Mouse (Mus musculus) heart, embryonic 14.5 days (tissue): ENCODE results near the gene Nlrx1. TPM values are rescaled to one million over a fixed set of nuclear protein-coding genes. Genes with fewer than 3 reads are reported as not detected.
A peak's percentile ranks its signal among the peaks of the same experiment; 100 is the strongest.
"Not testable (repeated sequence)": the region's sequence is repeated elsewhere in the genome, so short reads cannot be mapped to it uniquely, and the experiment has no call there.

Source experiments
- ATAC-seq: fragments of 200-750 bp; cut with Nextera tagmentation; 2 replicates; pipeline ENCODE4 v1.8.0; 2017; ENCODE audit warnings: low read depth, moderate TSS enrichment; ENCODE audit not compliant: insufficient number of reproducible peaks, insufficient read depth, low FRiP score
- H3K27ac ChIP-seq, 2 experiments: fragments of 200-500 bp in 1 of 2; fragments of 300-500 bp in 1 of 2; sonication (generic) in 1 of 2; replicated peaks in 1 of 2; 2 replicates each; pipeline ENCODE4 v1.5.1; 2012 to 2014; ENCODE audit warnings: low read depth in 2 of 2, low read length in 2 of 2, control low read depth in 1 of 2, mild to moderate bottlenecking in 1 of 2, mixed read lengths in 1 of 2; ENCODE audit not compliant: control insufficient read depth in 1 of 2, insufficient read depth in 1 of 2
- H3K27me3 ChIP-seq: fragments of 300-500 bp; sonication (generic); 2 replicates; pipeline ENCODE4 v1.6.1; 2014; ENCODE audit warnings: mild to moderate bottlenecking, low read length, control low read depth; ENCODE audit not compliant: control insufficient read depth, insufficient read depth
- H3K36me3 ChIP-seq: fragments of 300-500 bp; sonication (generic); 2 replicates; pipeline ENCODE4 v1.6.1; 2014; ENCODE audit warnings: mild to moderate bottlenecking, control low read depth, low read length, mixed read lengths; ENCODE audit not compliant: control insufficient read depth, insufficient read depth
- H3K4me1 ChIP-seq, 2 experiments: fragments of 200-500 bp in 1 of 2; fragments of 300-500 bp in 1 of 2; sonication (generic) in 1 of 2; 2 replicates each; pipeline ENCODE4 v1.6.1; 2012 to 2014; ENCODE audit warnings: low read length in 2 of 2, control low read depth in 1 of 2, mixed read lengths in 1 of 2; ENCODE audit not compliant: control insufficient read depth in 2 of 2, insufficient read depth in 2 of 2
- H3K4me2 ChIP-seq: fragments of 300-500 bp; sonication (generic); 2 replicates; pipeline ENCODE4 v1.6.1; 2014; ENCODE audit warnings: mild to moderate bottlenecking, low read length
- H3K4me3 ChIP-seq, 2 experiments: fragments of 200-500 bp in 1 of 2; fragments of 300-500 bp in 1 of 2; sonication (generic) in 1 of 2; 2 replicates each; pipeline ENCODE4 v1.5.1; 2012 to 2014; ENCODE audit warnings: low read length in 2 of 2, mild to moderate bottlenecking in 2 of 2, control low read depth in 1 of 2, low read depth in 1 of 2, moderate library complexity in 1 of 2; ENCODE audit not compliant: control insufficient read depth in 1 of 2, insufficient read depth in 1 of 2
- H3K9ac ChIP-seq: fragments of 300-500 bp; sonication (generic); 2 replicates; pipeline ENCODE4 v1.6.1; 2014; ENCODE audit warnings: mild to moderate bottlenecking, low read length
- H3K9me3 ChIP-seq: fragments of 300-500 bp; sonication (generic); 2 replicates; pipeline ENCODE4 v1.6.1; 2016; ENCODE audit warnings: low read length, control low read depth; ENCODE audit not compliant: control insufficient read depth
- WGBS: fragments of 180-500 bp; shearing (Covaris S2); extraction: QIAGEN DNeasy Blood & Tissue Kit; methylation state at CpG from one replicate; pipeline ENCODE4 v1.1.7; 2014; 5-methylcytosine and 5-hydroxymethylcytosine counted together
- polyA plus RNA-seq: library from polyadenylated mRNA; unstranded; fragments of >200 nt; fragmentation: Nextera tagmentation; extraction: Ambion mirVana; gene quantifications from 2 replicates; pipeline ENCODE4 v1.2.1, GENCODE M21; 2014

Gene Nlrx1
- polyA plus RNA-seq, 1 experiment from 2014 or later: 7.0 TPM

GRCm38 (mm10) chr9:44309756-44310155 lies 41.4 kb upstream of the Nlrx1 start:
- H3K36me3 ChIP-seq: peaks cover 22% of the 10 kb centered on the region
- no peak overlapping the region for H3K27ac ChIP-seq
- H3K9ac ChIP-seq: no peak overlapping the region
- H3K9me3 ChIP-seq: no peaks in the 10 kb centered on the region
- H3K4me2 ChIP-seq: no peak overlapping the region
- H3K4me1 ChIP-seq: peaks cover 6 to 7% of the 10 kb centered on the region in 2 experiments; a peak in 3 of 4 replicates
- 66% methylated on average over 3 of the region's 3 CpGs for WGBS
- no peak overlapping the region for H3K4me3 ChIP-seq
- no peak for ATAC-seq
- no peaks in the 10 kb centered on the region for H3K27me3 ChIP-seq

- peaks cover 8 to 18% of the 10 kb centered on the region in 2 experiments for H3K4me1 ChIP-seq
- H3K27ac ChIP-seq: no peak overlapping the region
- H3K9ac ChIP-seq: no peak overlapping the region
- H3K4me2 ChIP-seq: no peak overlapping the region
- peaks cover 10% of the 10 kb centered on the region for H3K36me3 ChIP-seq
- WGBS: 84% methylated on average over 2 of the region's 2 CpGs
- no peaks in the 10 kb centered on the region for H3K9me3 ChIP-seq
- H3K27me3 ChIP-seq: no peaks in the 10 kb centered on the region
- no peak for ATAC-seq
- no peak overlapping the region for H3K4me3 ChIP-seq
These were observed 38.8 kb upstream of the Nlrx1 start for GRCm38 (mm10) chr9:44307248-44307647.

GRCm38 (mm10) chr9:44306532-44306931 lies 38.1 kb upstream of the Nlrx1 start:
- peaks cover 8 to 18% of the 10 kb centered on the region in 2 experiments for H3K4me1 ChIP-seq
- H3K36me3 ChIP-seq: peaks cover 17% of the 10 kb centered on the region
- H3K27ac ChIP-seq: no peak overlapping the region
- no peak overlapping the region for H3K9ac ChIP-seq
- H3K4me3 ChIP-seq: no peak overlapping the region
- H3K4me2 ChIP-seq: no peak overlapping the region
- no peaks in the 10 kb centered on the region for H3K9me3 ChIP-seq
- H3K27me3 ChIP-seq: no peaks in the 10 kb centered on the region
- 84% methylated on average over 6 of the region's 6 CpGs for WGBS
- no peak for ATAC-seq

GRCm38 (mm10) chr9:44305466-44306079 lies 37.2 kb upstream of the Nlrx1 start, which contains the start of gene Hinfp:
TSS of gene Hinfp (minus strand) at chr9:44305671.
- WGBS: under 1% methylated on average over 54 of the region's 54 CpGs
- ATAC-seq: peak; percentile 98
- H3K27ac ChIP-seq: peak within 1 kb of the TSS; percentile 66 to 67

GRCm38 (mm10) chr9:44300001-44300400 lies 31.6 kb upstream of the Nlrx1 start:
- ATAC-seq, H3K9ac ChIP-seq, H3K27ac ChIP-seq, H3K4me2 ChIP-seq, H3K4me3 ChIP-seq, H3K9me3 ChIP-seq, H3K27me3 ChIP-seq: not testable (repeated sequence)
- peaks cover 80% of the 10 kb centered on the region for H3K36me3 ChIP-seq
- peaks cover 2 to 12% of the 10 kb centered on the region in 2 experiments; a peak in 3 of 4 replicates for H3K4me1 ChIP-seq
- WGBS: 96% methylated on average over 3 of the region's 3 CpGs

More at GRCm38 (mm10) chr9:44305466-44306079, 37.2 kb upstream of the Nlrx1 start, which contains the start of gene Hinfp:
- H3K27me3 ChIP-seq: no peaks in the 10 kb centered on the region
- H3K4me2 ChIP-seq: peak within 1 kb of the TSS; percentile 82
- peaks cover 27% of the 10 kb centered on the region for H3K36me3 ChIP-seq
- peak within 1 kb of the TSS; percentile 85 for H3K9ac ChIP-seq
- H3K4me3 ChIP-seq: peak within 1 kb of the TSS; percentile 67 to 79
- peaks cover 2 to 12% of the 10 kb centered on the region in 2 experiments for H3K4me1 ChIP-seq
- H3K9me3 ChIP-seq: no peaks in the 10 kb centered on the region

GRCm38 (mm10) chr9:44292490-44292889 lies 24.1 kb upstream of the Nlrx1 start:
- Histone ChIP-seq H3K4me1 (peaks cover 8 to 14% of the 10 kb centered on the region in 2 experiments), H3K27ac (no peak overlapping the region), H3K9me3 (no peaks in the 10 kb centered on the region), H3K9ac (no peak overlapping the region), H3K4me3 (no peak overlapping the region), H3K4me2 (no peak overlapping the region), H3K36me3 (peaks cover 68% of the 10 kb centered on the region), H3K27me3 (peaks cover 10% of the 10 kb centered on the region; the same call in 1 of the 2 replicates)
- WGBS: 69% methylated on average over 3 of the region's 3 CpGs
- no peak for ATAC-seq

GRCm38 (mm10) chr9:44288959-44289291 lies 20.5 kb upstream of the Nlrx1 start:
- peak overlapping the region; percentile 97 for H3K4me2 ChIP-seq
- WGBS: 8% methylated on average over 11 of the region's 11 CpGs
- H3K9me3 ChIP-seq: no peaks in the 10 kb centered on the region
- H3K9ac ChIP-seq: no peak overlapping the region
- H3K4me1 ChIP-seq: peaks cover 10 to 20% of the 10 kb centered on the region in 2 experiments
- H3K36me3 ChIP-seq: peaks cover 35% of the 10 kb centered on the region
- H3K27me3 ChIP-seq: peaks cover 17% of the 10 kb centered on the region
- no peak for ATAC-seq
- H3K27ac ChIP-seq: no peak overlapping the region
- peak overlapping the region in 1 of 2 experiments; percentile 66; a peak in 1 of 4 replicates for H3K4me3 ChIP-seq
